Mouse (Mus musculus): Measurements from ENCODE around the gene Tmem200b.

DNA sequence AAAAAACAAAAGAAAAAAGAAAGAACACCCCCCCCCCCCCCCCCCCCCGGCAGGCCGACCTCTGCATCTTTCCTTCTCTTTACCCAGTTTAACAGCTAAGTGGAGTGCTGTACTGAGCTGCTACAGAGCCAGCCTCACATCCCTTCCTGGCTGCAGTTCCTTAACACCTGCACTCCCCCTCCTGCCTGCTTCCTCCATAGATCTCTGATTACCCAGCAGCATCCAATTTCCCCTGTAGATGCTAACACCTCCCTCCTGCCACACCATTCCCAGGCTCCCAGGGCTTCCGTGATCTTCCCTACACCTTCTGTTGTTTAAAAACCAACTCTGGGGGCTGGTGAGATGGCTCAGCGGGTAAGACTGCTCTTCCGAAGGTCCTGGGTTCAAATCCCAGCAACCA, 10.1 kb upstream of the Tmem200b start:
- TF ChIP-seq CTCF (IDR thresholded peaks at IDR 0.05; ENCODE audit: control insufficient read depth, insufficient read depth, insufficient read length) (no peak), CEBPB (IDR thresholded peaks at IDR 0.05; ENCODE audit: low read depth) (no peak)
